Mouse (Mus musculus): ENCODE measurements around the gene Olfr64. TPM values are rescaled to one million over a fixed set of nuclear protein-coding genes. Genes with fewer than 3 reads are reported as not detected.
A peak's percentile ranks its signal among the peaks of the same experiment; 100 is the strongest.

Olfr64 gene
- total RNA-seq (2021), result not detected

DNA sequence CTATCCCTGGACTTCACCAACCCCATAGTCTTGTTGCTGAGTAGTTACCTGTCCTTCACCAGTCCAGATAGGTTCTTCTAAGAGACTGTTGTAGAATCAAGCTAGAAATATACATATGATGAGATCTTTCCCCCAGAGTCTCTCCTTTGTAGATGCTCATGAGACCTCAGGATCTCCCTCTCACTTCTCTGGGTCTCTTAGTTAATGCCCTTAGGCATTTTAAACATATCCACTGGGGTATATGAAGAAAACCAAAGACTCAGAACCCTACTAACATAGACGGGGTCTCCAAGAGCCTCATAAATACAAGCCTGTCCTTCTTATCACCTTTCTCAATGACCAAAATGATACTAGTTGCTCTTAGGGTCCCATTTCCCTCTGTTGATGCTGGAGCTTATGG lies at the start of gene Olfr64:
Olfr64 (minus strand) TSS at position 101 of the 400 bp plus-strand sequence.
- intact Hi-C loops (cut with DNase I), result no loop called here
- no peak for DNase-seq

DNA sequence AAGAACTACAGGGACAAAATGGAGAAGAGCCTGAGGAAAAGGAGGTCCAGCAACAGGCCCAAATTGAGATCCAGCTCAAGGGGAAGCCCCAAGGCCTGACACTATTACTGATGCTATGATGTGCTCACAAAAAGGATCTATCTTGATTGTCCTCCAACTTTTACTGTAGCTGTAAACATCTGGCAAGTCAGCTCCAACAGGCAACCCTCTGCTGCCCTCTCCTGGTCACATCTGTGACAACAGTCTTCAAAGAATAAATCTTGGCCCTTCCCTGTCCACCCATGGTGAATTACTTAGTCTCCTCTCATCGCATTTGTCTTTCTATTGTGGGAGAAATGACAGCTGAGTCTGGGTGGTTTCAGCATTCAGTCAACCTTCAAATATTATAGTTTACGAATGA lies 48.4 kb upstream of the Olfr64 start:
- intact Hi-C loops (cut with DNase I), result loop anchor here (2.0 to 5.0 kb wide), 2 partner anchors 150 to 1436 kb away; partner anchors contain the start of gene Olfr67
- peak; percentile 7 to 32 for DNase-seq

DNA sequence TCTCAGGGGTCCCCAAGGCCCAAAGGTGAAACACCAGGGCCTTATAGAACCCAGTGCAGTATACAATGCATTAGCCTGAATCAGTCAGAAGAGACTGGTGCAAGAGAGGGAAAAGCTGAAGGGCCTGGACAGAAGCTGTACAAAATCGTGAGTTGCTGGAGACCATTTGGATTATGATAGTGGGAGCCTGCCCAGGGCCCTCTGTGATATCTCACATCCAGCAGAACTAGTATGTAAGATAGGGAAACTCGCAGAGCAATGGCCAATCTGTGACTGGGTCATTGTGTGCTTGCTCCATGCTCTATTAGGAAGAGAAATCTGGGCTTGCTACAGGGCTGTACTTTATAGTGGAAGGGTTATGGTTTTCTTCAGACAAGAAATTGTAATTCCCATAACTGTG lies 40.0 kb upstream of the Olfr64 start, which contains the start of gene Olfr632:
Olfr632 (plus strand) TSS at position 84 of the 400 bp plus-strand sequence.
- DNase-seq, result no peak
- intact Hi-C loops (cut with DNase I), result no loop called here

DNA sequence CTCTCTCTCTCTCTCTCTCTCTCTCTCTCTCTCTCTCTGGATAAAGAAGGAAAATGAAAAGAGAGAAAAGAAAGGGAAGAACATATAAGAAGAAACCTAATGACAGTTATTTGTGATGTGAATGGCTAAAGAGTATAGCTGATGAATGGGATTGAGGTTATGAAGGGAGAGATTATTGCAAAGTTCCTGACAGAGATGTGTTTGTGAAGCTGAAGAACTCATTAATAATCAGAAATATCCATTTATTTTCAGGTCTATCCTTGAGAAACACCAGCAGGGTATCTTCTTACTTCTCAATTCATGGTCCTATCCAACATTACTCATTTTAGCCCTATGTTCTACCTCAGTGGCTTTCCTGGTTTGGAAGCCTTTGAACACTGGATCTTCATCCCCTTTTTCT lies 34.2 kb upstream of the Olfr64 start, which contains the start of gene Olfr631:
Olfr631 (plus strand) TSS at position 301 of the 400 bp plus-strand sequence.
- intact Hi-C loops (cut with DNase I), result no loop called here
- no peak for DNase-seq

DNA sequence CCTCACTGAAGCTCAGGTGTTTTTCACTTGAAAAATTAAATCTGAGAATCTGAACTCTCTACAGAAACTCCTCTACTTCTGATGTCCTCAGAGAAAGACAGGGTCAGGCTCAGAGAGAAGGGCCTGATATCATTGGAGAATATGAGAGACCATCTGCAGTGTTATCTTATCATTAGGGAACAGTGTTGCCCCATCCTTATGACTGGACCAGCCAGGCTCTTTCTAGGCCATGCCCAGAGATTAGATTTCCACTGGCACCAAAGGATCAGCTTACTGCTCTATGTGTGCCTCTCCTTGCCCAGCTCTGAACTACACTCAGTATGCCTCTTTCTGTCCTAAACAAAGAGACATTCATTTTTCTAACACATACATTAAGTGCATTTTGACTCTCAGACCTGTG lies 21.1 kb upstream of the Olfr64 start:
- DNase-seq, result no peak
- intact Hi-C loops (cut with DNase I), result no loop called here

DNA sequence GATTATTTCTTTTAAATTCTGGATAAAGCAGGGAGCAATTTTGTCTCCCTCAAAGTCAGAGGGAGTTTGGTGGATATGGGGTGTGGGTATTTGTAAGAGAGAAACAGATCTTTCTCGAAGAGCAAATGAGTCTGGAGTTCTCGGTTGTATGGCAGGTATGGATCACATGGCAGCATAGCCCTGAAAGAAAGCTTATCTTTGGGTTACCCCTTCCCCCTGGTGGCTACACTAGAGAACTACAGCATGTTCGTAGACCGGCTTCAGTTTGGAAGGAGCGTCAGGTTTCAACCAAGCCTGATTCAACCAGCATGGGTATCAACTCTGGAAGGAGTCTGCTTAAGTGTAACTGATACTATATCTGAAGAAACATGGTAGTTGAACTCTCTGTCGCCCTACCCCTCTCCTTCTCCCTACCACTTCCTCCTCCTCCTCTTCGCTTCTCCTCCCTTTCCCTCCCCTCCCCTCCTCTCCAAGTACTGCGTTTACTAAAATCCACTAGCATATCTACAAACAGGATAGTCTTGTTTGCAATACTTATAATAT lies 18.8 kb upstream of the Olfr64 start:
- no peak for DNase-seq
- intact Hi-C loops (cut with DNase I), result no loop called here

DNA sequence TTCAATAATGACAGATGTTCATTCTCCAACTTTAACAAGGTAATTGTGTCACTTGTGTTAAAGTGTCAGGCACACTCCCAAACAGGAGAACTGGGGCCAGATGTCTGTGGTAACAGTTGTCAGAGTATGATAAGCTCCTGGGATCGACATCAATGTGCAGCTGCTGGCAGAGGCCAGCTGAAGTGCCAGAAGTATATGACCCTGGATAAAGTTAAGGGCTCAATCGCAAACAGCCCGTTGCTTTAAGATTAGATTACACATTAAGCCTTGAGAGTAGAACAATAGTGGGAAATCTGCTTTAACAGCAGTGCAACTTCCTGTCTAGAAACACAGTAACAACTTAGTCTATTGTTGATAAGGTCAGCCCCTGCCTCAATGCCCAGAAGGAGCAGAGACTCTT lies 15.8 kb upstream of the Olfr64 start:
- DNase-seq, result no peak
- intact Hi-C loops (cut with DNase I), result no loop called here

DNA sequence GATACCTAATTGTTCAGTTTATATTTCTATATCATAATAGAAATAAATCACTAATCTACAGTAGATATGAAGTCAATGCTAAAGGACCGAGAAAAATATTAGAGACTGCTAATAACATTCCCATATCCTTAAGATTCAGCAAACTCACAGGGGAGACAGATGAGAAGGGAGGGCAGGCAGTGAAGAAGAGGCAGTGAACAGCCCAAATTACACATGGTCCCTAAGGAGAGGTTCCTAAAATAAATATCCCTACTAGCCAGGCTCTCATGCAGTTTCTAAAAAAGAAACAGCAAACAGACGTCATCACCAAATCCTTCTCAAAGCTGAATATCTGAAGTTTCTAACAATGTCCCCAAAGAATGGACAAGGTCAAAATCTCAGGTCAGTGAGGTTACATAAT lies 8.9 kb upstream of the Olfr64 start, which contains the start of gene Olfr65:
Olfr65 (plus strand) TSS at position 301 of the 400 bp plus-strand sequence.
- intact Hi-C loops (cut with DNase I), result no loop called here
- DNase-seq, result no peak

DNA sequence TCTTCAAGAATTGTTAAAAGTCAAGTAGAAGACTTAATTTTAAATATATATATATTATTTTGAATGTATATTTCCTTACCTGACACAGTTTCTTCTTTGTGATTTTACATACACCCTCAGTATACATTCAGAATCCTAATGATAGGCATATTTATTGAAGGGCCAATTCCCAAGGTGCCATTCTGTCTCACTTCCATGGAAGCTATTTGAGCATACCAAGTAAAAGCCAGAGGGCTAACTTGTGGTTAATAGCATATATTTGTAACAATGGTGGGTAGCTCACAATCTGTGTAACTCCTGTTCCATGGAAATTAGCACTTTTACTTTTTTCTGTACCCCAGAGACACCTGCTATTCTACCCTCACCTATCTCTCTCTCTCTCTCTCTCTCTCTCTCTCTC lies 8.1 kb downstream of the Olfr64 start, which contains the start of gene Olfr66:
Olfr66 (minus strand) TSS at position 101 of the 400 bp plus-strand sequence.
- intact Hi-C loops (cut with DNase I), result no loop called here
- DNase-seq, result no peak

DNA sequence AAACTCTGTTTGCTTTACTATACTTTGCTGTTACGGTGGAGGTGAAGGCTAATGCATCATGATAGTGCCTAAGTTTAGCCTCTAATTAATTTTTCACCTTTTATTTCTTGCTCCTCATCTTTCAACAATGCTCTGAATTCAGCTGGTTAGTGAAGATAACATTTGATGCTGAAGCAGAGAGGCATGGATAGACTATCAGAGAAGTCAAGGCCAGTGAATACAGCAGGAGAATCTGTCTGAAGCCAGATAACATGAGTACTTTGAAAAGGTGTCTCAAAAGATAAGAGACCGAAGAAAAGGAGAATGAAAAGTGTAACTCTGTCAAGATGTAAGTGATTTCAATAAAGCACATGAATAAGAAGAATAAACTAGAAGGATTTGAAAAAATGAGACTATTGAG lies 17.2 kb downstream of the Olfr64 start:
- intact Hi-C loops (cut with DNase I), result no loop called here
- DNase-seq, result no peak

DNA sequence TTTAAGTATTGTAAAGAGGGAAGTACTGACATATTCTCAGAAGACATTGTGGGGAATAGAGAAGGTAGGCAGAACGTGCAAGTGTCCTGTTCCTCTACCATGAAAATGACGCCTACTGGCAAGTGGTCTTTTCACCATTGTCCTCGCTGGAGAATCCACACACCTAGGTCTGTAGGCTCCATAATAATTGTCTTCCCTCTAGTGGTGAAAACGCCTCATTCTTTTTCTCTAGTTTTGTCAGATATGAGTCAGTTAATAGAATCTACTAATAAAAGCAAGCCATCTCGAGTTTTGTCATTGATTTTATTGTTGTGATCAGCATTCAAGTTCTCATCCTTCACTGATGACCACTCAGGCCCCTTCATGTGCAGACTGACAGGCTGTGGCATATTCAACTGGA lies 19.8 kb downstream of the Olfr64 start:
- intact Hi-C loops (cut with DNase I), result loop anchor here (5.0 kb wide), 1 partner anchor 82 kb away; the partner anchor contains the start of gene Olfr67
- DNase-seq, result no peak

DNA sequence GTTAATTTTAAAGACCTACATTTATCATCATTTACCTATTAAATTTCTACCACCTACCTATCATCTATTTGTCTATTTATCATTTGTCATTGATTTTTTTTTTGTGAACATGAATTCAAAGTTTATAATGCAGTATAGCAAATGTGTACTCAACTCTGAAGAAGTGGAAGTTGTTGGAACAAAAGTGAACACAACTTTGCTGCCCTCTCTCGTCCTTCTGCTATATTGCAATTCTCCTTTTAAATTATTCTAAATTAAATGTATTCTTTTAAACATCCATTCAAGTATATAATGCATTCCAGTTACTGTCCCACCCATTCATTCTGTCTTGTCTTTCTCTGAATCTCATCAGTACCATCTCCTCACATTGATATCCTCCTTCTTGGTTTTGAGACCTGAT lies 21.2 kb downstream of the Olfr64 start:
- DNase-seq, result no peak
- intact Hi-C loops (cut with DNase I), result loop anchor here (5.0 kb wide), 1 partner anchor 81 kb away; the partner anchor contains the start of gene Olfr67

DNA sequence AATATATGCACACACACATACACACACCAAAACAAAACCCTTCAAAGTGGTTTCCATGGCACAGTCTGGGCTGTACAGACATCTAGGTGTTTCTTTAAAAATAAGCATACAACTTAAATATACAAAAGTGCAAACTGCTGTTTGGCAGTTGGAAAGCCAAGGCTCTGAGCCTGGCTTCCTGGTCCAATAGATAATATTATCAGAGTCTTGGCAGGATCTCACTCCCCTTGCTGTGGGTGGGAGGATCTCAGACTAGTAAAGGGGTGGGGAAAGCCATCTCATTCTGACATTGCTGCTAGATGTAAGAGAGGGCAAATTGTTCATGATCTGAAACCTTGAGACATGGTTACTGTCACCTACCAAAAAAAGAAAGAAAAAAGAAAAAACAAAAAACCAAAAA lies 23.6 kb downstream of the Olfr64 start:
- intact Hi-C loops (cut with DNase I), result loop anchor here (5.0 kb wide), 1 partner anchor 78 kb away; the partner anchor contains the start of gene Olfr67
- no peak for DNase-seq

DNA sequence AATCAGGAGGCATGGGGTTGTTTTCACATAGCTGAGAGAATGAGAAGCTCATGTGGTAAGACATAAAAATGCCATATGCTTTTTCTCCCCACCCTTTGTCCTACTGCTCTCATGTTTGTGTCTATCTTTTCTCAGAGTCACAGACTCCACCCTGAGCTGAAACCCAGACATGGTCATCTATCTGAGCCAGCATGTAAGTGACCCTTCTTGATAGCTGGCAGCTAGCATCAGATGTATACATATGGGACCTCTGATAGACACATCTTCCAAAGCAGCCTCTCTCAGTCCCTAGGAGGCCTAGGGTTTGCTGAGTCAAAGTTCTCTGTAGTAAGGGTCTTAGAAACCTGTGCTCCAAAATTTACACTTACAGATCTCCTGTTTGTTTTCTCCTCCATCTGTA lies 28.6 kb downstream of the Olfr64 start:
- intact Hi-C loops (cut with DNase I), result no loop called here
- no peak for DNase-seq

DNA sequence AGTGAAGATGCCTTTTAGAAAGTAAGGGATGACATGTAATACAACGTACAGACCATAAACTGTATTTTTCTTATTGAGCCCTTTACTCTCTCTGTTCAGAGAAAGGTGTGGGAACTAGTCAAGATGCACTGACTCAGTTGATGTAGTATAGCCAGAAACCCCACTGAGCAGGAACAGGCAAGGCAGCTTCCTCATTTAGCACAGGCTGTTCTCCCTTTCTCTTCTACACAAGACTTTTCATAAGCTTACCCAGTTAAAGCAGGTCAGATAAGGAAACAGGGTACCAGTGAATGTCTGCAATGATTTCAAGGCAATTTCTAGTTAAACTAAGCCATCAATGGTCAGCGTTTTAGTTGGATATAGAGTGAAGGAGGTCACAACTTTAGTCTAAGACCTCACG lies 32.8 kb downstream of the Olfr64 start:
- intact Hi-C loops (cut with DNase I), result no loop called here
- DNase-seq, result no peak

DNA sequence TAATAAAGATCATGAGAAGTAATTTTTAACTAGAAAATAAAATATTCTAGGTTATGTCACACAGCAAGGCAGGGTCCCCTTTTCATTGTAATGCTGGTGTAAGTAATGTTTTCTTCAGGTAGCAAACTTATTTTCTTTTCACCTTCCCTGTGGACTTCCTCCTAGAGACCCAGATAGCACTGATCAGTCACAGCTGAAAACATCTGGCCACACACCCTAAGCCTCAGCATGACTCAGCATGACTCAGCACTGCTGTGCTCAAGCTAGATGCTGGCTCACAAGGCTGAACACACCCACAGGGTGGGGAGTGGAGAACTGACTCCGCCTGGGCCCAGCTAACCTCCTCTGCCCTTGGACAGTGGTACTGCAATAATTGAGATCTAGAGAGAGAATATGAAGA lies 33.4 kb downstream of the Olfr64 start:
- intact Hi-C loops (cut with DNase I), result no loop called here
- peak; percentile 18 to 38 for DNase-seq

DNA sequence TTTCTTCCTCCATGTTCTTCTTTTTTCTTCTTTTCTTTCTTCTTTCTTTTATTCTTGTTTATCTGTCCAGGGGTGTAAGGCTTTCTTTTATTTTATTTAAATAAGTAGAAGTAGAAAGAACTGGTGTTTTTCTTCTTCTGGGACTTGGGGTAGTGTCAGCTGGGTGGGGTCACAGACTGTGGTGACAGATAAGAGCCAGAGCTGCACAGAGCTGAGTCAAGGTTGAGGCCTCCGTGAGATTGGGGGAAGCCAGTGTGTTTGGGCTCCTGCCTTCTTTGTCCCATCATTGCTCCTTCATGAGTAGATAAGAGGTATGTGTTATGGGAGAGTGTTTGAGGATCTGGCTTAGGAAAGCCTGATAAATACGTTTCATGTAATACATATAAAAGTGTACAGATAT lies 35.2 kb downstream of the Olfr64 start:
- DNase-seq, result no peak
- intact Hi-C loops (cut with DNase I), result no loop called here

DNA sequence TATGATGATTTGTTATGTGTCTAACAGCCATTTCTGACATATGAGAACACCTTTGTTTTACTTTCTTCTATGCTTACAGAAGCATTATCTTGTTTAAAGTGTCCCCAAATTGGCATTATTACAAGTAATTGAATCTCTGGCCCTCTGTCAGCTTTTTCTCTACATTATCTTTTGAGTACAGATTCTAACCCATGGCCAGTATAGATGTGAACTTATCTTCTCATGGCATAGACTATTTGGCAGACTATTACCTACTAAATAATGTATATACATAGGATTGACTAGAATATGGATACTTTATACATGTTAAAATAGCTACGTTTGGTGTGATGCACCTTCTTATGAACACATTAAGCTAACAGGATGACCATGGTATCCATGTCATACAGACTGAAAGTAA lies 39.6 kb downstream of the Olfr64 start:
- DNase-seq, result no peak
- intact Hi-C loops (cut with DNase I), result no loop called here

DNA sequence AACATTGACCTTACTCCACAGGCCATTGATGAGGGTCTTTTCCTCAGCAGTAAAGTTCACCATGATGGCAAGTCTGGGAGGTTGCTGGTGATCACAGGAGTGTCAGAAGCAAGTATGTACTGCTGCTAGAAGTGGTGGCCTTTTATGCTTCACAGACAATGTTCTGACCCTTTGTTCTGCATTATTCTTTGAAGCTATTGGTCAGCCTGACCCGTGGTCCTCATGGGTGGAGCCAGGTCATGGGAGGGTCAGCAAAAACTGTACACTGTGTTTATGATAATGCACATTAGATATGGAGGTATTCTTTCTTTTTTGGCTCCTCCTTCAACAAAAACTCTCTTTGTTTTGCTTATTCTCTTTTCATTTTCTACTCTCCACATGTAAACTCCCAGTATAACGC lies 41.2 kb downstream of the Olfr64 start, which contains the start of gene Hbb-y:
Hbb-y (minus strand) TSS at position 127 of the 400 bp plus-strand sequence.
- intact Hi-C loops (cut with DNase I), result no loop called here

DNA sequence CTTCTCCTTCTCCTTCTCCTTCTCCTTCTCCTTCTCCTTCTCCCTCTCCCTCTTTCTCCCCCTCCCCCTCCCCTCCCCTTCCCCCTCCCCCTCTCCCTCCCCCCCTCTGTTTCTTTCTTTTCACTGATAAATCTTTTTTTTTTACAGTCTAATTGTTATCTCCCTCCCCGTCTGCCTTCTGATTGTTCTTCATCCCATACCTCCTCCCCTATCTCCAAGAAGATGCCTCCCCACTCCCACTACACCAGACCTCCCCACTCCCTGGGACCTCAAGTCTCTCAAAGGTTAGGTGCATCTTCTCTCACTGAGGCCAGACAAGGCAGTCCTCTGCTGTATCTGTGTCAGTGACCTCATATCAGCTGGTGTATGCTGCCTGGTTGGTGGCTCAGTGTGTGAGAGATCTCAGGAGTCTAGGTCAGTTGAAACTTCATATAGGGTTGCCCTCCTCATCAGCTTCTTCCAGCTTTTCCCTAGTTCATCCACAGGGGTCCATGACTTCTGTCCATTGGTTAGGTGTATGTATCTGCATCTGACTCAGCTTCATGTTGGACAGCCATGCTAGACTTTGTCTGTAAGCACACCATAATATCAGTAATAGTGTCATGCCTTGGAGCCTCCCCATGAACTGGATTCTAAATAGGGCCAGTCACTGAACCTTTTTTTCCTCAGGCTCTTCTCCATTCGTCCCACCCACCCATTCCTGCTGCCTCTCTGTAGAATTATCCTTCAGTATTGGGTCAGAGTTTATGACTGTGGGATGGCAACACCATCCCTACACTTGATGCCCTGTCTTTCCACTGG lies 49.6 kb downstream of the Olfr64 start:
- no peak for DNase-seq
- intact Hi-C loops (cut with DNase I), result no loop called here

More for the DNA sequence above, 41.2 kb downstream of the Olfr64 start, which contains the start of gene Hbb-y:
- no peak for DNase-seq

DNA sequence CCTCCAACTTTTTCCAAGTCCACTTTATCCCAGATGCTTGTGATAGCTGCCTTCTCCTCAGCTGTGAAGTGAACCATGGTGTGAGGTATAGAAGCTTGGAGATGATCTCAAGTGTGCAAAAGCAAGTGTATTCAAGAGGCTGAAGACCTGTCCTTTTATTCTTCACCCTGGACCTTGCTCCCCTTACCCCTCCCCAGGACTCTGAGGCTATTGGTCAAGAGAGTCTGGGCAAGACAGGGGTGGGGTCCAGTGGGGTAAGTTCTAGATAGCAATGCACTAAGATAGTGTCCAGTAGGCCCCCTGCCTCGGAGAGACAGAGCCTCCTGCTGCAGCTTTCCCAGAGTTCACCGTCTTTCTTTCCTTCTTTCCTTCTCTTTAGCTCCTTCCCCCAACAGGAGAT lies 51.3 kb downstream of the Olfr64 start, which contains the start of gene Hbb-bh1:
Hbb-bh1 (minus strand) TSS at position 131 of the 400 bp plus-strand sequence.
- intact Hi-C loops (cut with DNase I), result no loop called here
- no peak for DNase-seq

DNA sequence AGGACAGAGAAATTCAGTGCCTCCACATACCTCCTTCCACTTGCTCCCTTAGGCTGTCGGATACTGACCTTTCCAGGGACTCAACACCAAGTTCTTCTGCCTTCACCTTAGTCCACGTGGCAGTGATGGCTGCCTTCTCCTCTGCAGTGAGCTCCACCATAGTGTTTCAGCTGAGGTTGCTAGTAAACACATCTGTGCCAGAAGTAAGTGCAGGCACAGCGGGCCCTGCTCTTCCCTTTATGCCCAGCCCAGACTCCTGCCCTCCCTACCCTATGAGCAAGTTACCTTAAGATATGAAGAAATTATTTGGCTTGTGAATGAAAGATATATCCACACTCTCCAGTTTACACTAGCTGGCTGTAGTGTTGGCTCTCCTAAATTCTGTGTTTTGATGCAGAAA lies 54.0 kb downstream of the Olfr64 start, which contains the start of gene Hbb-bh2:
Hbb-bh2 (minus strand) TSS at position 253 of the 400 bp plus-strand sequence.
- DNase-seq, result no peak
- intact Hi-C loops (cut with DNase I), result no loop called here

All from heart, postnatal 36 days (tissue).